9 mouse cellular contexts compared by ENCODE assay signal in genomic region chr12:107335106-107335505, GRCm38 (mm10).
DNase-seq lines count a peak whose midpoint lies in the region; ATAC-seq and TF ChIP-seq lines count a peak whose summit lies in the region.
"Had no signal": no experiment of that assay in that cellular context is flagged by ENCODE, and none has a peak within 500 bp of the region (broad histone marks: within the 10 kb centered on the region; RNA-seq: fewer than 3 reads in every experiment).

No protein-coding gene starts in this region.

- WGBS in kidney, postnatal 0 days: 60% methylated on average over 12 of the region's 12 CpGs
- 66% methylated on average over 12 of the region's 12 CpGs for WGBS in kidney, adult 2 months
- 41% methylated on average over 12 of the region's 12 CpGs for WGBS in stomach, postnatal 0 days

- no peak overlapping the region for H3K27ac ChIP-seq in kidney, postnatal 0 days
- H3K27ac ChIP-seq in kidney, adult 2 months (ENCODE audit: insufficient read depth, low read depth, low read length): no peak overlapping the region
- H3K27ac ChIP-seq in stomach, postnatal 0 days (replicated peaks): 0 out of 2 replicates have a peak overlapping the region, but pooled peaks have one; percentile 4
- H3K27ac ChIP-seq: hindbrain, embryonic 12.5 days had no signal

- H3K36me3 ChIP-seq in kidney, postnatal 0 days (ENCODE audit: insufficient read depth, low read length): no peaks in the 10 kb centered on the region
- H3K36me3 ChIP-seq in kidney, adult 2 months (ENCODE audit: control insufficient read depth, insufficient read depth, low read length): no peaks in the 10 kb centered on the region
- no peaks in the 10 kb centered on the region for H3K36me3 ChIP-seq in stomach, postnatal 0 days (ENCODE audit: control insufficient read depth, insufficient read depth, low read length)
- H3K36me3 ChIP-seq: hindbrain, embryonic 12.5 days had no signal

- H3K4me3 ChIP-seq in kidney, postnatal 0 days (replicated peaks; ENCODE audit: low read depth, low read length): no peak overlapping the region
- no peak overlapping the region for H3K4me3 ChIP-seq in kidney, adult 2 months (ENCODE audit: insufficient read depth, low read depth, low read length)
- H3K4me3 ChIP-seq in stomach, postnatal 0 days (ENCODE audit: low read depth, low read length): no peak overlapping the region
- H3K4me3 ChIP-seq: hindbrain, embryonic 12.5 days had no signal

- H3K9me3 ChIP-seq in kidney, postnatal 0 days (replicated peaks; ENCODE audit: low read length): no peaks in the 10 kb centered on the region
- H3K9me3 ChIP-seq in stomach, postnatal 0 days (ENCODE audit: control insufficient read depth, low read length): no peaks in the 10 kb centered on the region
- H3K9me3 ChIP-seq: hindbrain, embryonic 12.5 days had no signal

- no peak for TF ChIP-seq CTCF in kidney, postnatal 0 days (IDR thresholded peaks at IDR 0.05; ENCODE audit: low read depth)
- TF ChIP-seq CTCF in kidney, adult 2 months (conservative IDR thresholded peaks at IDR 0.05; ENCODE audit: insufficient read depth, insufficient read length, low read depth, low read length): no peak
- TF ChIP-seq CTCF in stomach, postnatal 0 days (IDR thresholded peaks at IDR 0.05; ENCODE audit: low read depth): no peak

- no peak for TF ChIP-seq EP300 in stomach, postnatal 0 days (optimal IDR thresholded peaks at IDR 0.05)

- H3K9ac ChIP-seq in kidney, postnatal 0 days (ENCODE audit: low read depth, low read length): no peak overlapping the region
- no peak overlapping the region for H3K9ac ChIP-seq in stomach, postnatal 0 days (ENCODE audit: low read length)
- H3K9ac ChIP-seq: hindbrain, embryonic 12.5 days had no signal

- H3K27me3 ChIP-seq in kidney, postnatal 0 days (ENCODE audit: insufficient read depth, low read length): no peaks in the 10 kb centered on the region
- H3K27me3 ChIP-seq in kidney, adult 2 months (replicated peaks; ENCODE audit: control insufficient read depth, insufficient read depth, low read length): no peaks in the 10 kb centered on the region
- H3K27me3 ChIP-seq in stomach, postnatal 0 days (ENCODE audit: control insufficient read depth, insufficient read depth, low read length): no peaks in the 10 kb centered on the region

- DNase-seq in kidney, postnatal 0 days (ENCODE audit: low spot score): peak; percentile 39
- DNase-seq in kidney, adult 2 months: no peak
- DNase-seq in right cerebral cortex, adult 18-20 months: peak; percentile 5
- DNase-seq in right cerebral cortex, postnatal 36 days (ENCODE audit: low spot score in 2 of 2): no peak
- DNase-seq in layer of hippocampus, postnatal 10 days (ENCODE audit: low spot score in 2 of 2): peak; percentile 33 to 59
- no peak for DNase-seq in stomach, postnatal 0 days (ENCODE audit: low spot score)
- DNase-seq in thymus, postnatal 14 days: no peak
- DNase-seq: thymus, postnatal 36 days had no signal

- TF ChIP-seq POLR2A in kidney, adult 2 months (IDR thresholded peaks at IDR 0.05; ENCODE audit: low read depth, low read length): no peak

- H3K4me1 ChIP-seq in kidney, postnatal 0 days (replicated peaks; ENCODE audit: insufficient read depth, low read length): no peaks in the 10 kb centered on the region
- no peaks in the 10 kb centered on the region for H3K4me1 ChIP-seq in kidney, adult 2 months (ENCODE audit: control insufficient read depth, insufficient read depth, low read length)
- H3K4me1 ChIP-seq in stomach, postnatal 0 days (replicated peaks; ENCODE audit: control insufficient read depth, insufficient read depth): no peaks in the 10 kb centered on the region
- H3K4me1 ChIP-seq: hindbrain, embryonic 12.5 days had no signal

- no peak overlapping the region for H3K4me2 ChIP-seq in kidney, postnatal 0 days (ENCODE audit: low read length)
- H3K4me2 ChIP-seq in stomach, postnatal 0 days (replicated peaks; ENCODE audit: low read depth): no peak overlapping the region
- H3K4me2 ChIP-seq: hindbrain, embryonic 12.5 days had no signal

- ATAC-seq in kidney, postnatal 0 days (replicated peaks; ENCODE audit: low FRiP score, low read depth): no peak
- ATAC-seq in stomach, postnatal 0 days (ENCODE audit: low FRiP score, low TSS enrichment): no peak

Comparison
In these comparisons a context has a peak if more than half of its experiments do, and no peak if none do; other contexts are left out.
1. DNase-seq: peak in kidney, postnatal 0 days (single experiment), right cerebral cortex, adult 18-20 months (single experiment) and layer of hippocampus, postnatal 10 days (2 of 2); none in kidney, adult 2 months (single experiment), right cerebral cortex, postnatal 36 days (0 of 2), stomach, postnatal 0 days (single experiment) and thymus, postnatal 14 days (single experiment).